Mouse (Mus musculus) bone marrow macrophage, adult 2 months (primary cell): ENCODE data around the gene Lhpp.
"Not testable (repeated sequence)": the region's sequence is repeated elsewhere in the genome, so short reads cannot be mapped to it uniquely, and the experiment has no call there.

Source experiments
- CTCF ChIP-seq: IDR thresholded peaks from 2 replicates; pipeline ENCODE4 v1.5.1; 2012; ENCODE audit warnings: low read depth, mild to moderate bottlenecking, low read length, moderate library complexity
- POLR2A ChIP-seq: IDR thresholded peaks from 2 replicates; pipeline ENCODE4 v1.6.1; 2012; ENCODE audit warnings: mild to moderate bottlenecking, low read depth, low read length, borderline replicate concordance

- TF ChIP-seq POLR2A, CTCF: not testable (repeated sequence)
Observed at GRCm38 (mm10) chr7:132662831-132663230, 52.4 kb downstream of the Lhpp start.
